8 mouse cellular contexts compared by ENCODE assay signal in genomic region chr14:120275246-120276238, GRCm38 (mm10). TPM values are rescaled to one million over a fixed set of nuclear protein-coding genes. Genes with fewer than 3 reads are reported as not detected.
DNase-seq lines count a peak whose midpoint lies in the region; ATAC-seq and TF ChIP-seq lines count a peak whose summit lies in the region.

Gene Mbnl2 (plus strand): TSS chr14:120275669.

- TF ChIP-seq POLR2A in cortical plate, adult 2 months (IDR thresholded peaks at IDR 0.05; ENCODE audit: extremely low read depth, insufficient read depth, low read length): peak; percentile 98

- H3K4me1 ChIP-seq in cortical plate, adult 2 months (ENCODE audit: control insufficient read depth, insufficient read depth, low read length): peaks cover 7% of the 10 kb centered on the region

- H3K4me3 ChIP-seq in cortical plate, adult 2 months (ENCODE audit: insufficient read depth, low read length): peak within 1 kb of the TSS; percentile 75

- no peak for TF ChIP-seq CTCF in cortical plate, adult 2 months (IDR thresholded peaks at IDR 0.05; ENCODE audit: extremely low read depth, insufficient read depth, low read length)

- peak; percentile 97 for ATAC-seq in activated CD4-positive, CD25-positive, alpha-beta regulatory T cell, adult 4 months
- ATAC-seq in megakaryocyte progenitor cell, adult 5-6 weeks (replicated peaks; ENCODE audit: poor library complexity): peak; percentile 75

- H3K27ac ChIP-seq in cortical plate, adult 2 months (ENCODE audit: insufficient read depth, low read length): peak within 1 kb of the TSS; percentile 88

- DNase-seq in gastrocnemius, adult 8-10 months (ENCODE audit: low spot score in 2 of 2): peak; percentile 92 to 94
- DNase-seq in induced T-regulatory cell, adult 2 months (ENCODE audit: low read depth): peak; percentile 95
- peak; percentile 91 to 97 for DNase-seq in left cerebral cortex, adult 9 months (ENCODE audit: low spot score in 2 of 2)
- DNase-seq in right cerebral cortex, postnatal 14 days: peak; percentile 92
- DNase-seq in urinary bladder, postnatal 36 days (ENCODE audit: low spot score in 2 of 2): peak; percentile 93 to 97

RNA-seq across cellular contexts. Expression of gene Mbnl2, which starts in this region (rescaled TPM):
- polyA plus RNA-seq in activated CD4-positive, CD25-positive, alpha-beta regulatory T cell, adult 4 months (2017; shearing (Covaris generic)): 10 to 100 TPM; 44.6 to 46.0 TPM
- polyA plus RNA-seq in cortical plate, adult 2 months (2012; rRNA removed): 144 and 148 TPM in 2 replicates
- 100 to 1,000 TPM; 229 to 309 (median 276) TPM for total RNA-seq in gastrocnemius, adult 8-10 months (2022)
- 94.4 and 97.8 TPM in 2 replicates for total RNA-seq in megakaryocyte progenitor cell, adult 5-6 weeks (2015)
- 63.2 and 70.4 TPM in 2 replicates for total RNA-seq in megakaryocyte progenitor cell, adult 5-6 weeks (2017)

Comparison
In these comparisons a context has a peak if more than half of its experiments do, and no peak if none do; other contexts are left out.
1. Peak in every context shown above with its lines: DNase-seq, ATAC-seq, H3K4me3 ChIP-seq and H3K27ac ChIP-seq.